Mouse (Mus musculus) lung, adult 2 months (tissue): ENCODE results near the gene Rnf169.

Experiments used
- CTCF ChIP-seq: fragments of 200-500 bp; IDR thresholded peaks from 2 replicates; pipeline ENCODE4 v1.5.1; 2011; ENCODE audit warnings: mild to moderate bottlenecking, low read length, control low read depth; ENCODE audit not compliant: insufficient read depth
- POLR2A ChIP-seq: fragments of 200-500 bp; IDR thresholded peaks from 2 replicates; pipeline ENCODE4 v1.6.1; 2011; ENCODE audit warnings: low read depth, mild to moderate bottlenecking, control low read depth, low read length, borderline replicate concordance; ENCODE audit errors: extremely low read depth

DNA sequence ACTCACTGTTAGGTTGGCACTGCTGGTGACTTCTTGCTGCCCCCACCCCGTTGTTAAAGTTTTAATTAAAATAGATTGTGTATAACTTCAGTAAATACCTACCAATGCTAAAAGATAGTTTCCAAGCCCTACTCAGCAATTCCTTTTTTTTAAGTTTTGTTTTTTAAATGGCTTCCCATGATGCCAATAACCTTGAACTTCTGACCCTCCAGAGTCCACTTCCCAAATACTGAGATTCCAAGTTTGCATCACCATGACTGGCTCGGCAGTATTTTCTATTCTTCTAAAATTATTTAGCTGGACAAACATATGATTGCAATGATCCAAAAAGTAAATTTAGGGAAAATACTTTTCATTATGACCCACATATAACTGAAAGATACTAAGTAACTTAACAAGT is 2.2 kb downstream of the Rnf169 start:
- TF ChIP-seq CTCF (no peak), POLR2A (no peak)
